8 mouse cellular contexts compared by ENCODE assay signal in the genomic region with DNA sequence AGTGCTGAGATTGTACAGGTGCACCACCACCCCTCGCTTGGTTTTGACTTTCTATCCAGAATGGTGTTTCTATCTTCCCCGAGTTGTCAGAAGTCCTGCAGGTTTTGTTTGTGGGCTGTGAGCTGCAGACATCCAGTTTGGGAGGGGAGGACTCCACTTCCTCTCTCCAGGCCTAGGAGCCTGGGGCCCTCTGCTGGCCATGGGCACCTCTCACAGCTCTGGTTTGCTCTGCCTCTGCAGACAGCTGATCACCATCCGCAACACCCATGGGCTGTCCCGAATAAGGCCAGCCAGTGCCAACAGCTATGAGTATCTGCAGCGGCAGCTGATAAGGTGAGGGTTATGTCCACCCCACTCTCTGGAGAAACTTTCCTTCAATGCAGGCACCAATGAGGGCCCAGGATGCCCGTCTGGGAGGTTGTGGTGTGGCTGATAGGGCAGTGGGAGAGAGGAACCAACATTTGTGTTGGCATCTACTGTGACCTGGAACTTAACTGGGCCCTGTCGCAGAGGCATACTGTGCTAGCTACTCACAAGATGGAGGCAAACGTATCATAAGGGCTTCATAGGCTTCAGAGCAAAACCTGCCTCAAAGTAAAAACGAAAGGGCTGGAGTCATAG. TPM values are rescaled to one million over a fixed set of nuclear protein-coding genes. Genes with fewer than 3 reads are reported as not detected.
DNase-seq lines count a peak whose midpoint lies in the region; ATAC-seq lines count a peak whose summit lies in the region.

No protein-coding gene starts in this region.

- no peak overlapping the region for H3K4me3 ChIP-seq in limb, embryonic 12.5 days (replicated peaks)
- H3K4me3 ChIP-seq in midbrain, embryonic 11.5 days (ENCODE audit: low read depth, low read length): no peak overlapping the region

- peak; percentile 47 for DNase-seq in cerebellum, adult 11-12 months
- DNase-seq in cerebellum, adult 8-10 months: no peak
- DNase-seq in gastrocnemius, postnatal 25 days: peak; percentile 67
- DNase-seq in midbrain, embryonic 11.5 days (ENCODE audit: low spot score, missing footprints): peak; percentile 81
- peak; percentile 59 to 66 for DNase-seq in spleen, adult 18-20 months

- no peaks in the 10 kb centered on the region for H3K9me3 ChIP-seq in limb, embryonic 12.5 days
- H3K9me3 ChIP-seq in midbrain, embryonic 11.5 days (ENCODE audit: control insufficient read depth, low read length): no peaks in the 10 kb centered on the region

- H3K27ac ChIP-seq in limb, embryonic 12.5 days: no peak overlapping the region
- no peak overlapping the region for H3K27ac ChIP-seq in midbrain, embryonic 11.5 days (ENCODE audit: low read depth, low read length)

- H3K36me3 ChIP-seq in limb, embryonic 12.5 days: no peaks in the 10 kb centered on the region
- H3K36me3 ChIP-seq in midbrain, embryonic 11.5 days (ENCODE audit: control insufficient read depth, insufficient read depth, low read length): no peaks in the 10 kb centered on the region

- H3K27me3 ChIP-seq in limb, embryonic 12.5 days: no peaks in the 10 kb centered on the region
- H3K27me3 ChIP-seq in midbrain, embryonic 11.5 days (ENCODE audit: control insufficient read depth, insufficient read depth, low read length): no peaks in the 10 kb centered on the region

- peak; percentile 98 for ATAC-seq in common myeloid progenitor, adult 5-6 weeks (replicated peaks; ENCODE audit: low read depth, poor library complexity, severe bottlenecking)
- peak; percentile 79 for ATAC-seq in inflammation-experienced regulatory T-cells, adult 6 months
- peak; percentile 60; the same call in 1 of the 2 replicates for ATAC-seq in limb, embryonic 12.5 days (ENCODE audit: insufficient number of reproducible peaks, insufficient read depth, low FRiP score, low TSS enrichment, low read depth)
- ATAC-seq in midbrain, embryonic 11.5 days (ENCODE audit: low FRiP score): 0 out of 2 replicates have a peak, but pooled peaks have one; percentile 58

- H3K4me2 ChIP-seq in limb, embryonic 12.5 days: no peak overlapping the region
- H3K4me2 ChIP-seq in midbrain, embryonic 11.5 days: no peak overlapping the region

- no peak overlapping the region for H3K9ac ChIP-seq in limb, embryonic 12.5 days (replicated peaks)
- no peak overlapping the region for H3K9ac ChIP-seq in midbrain, embryonic 11.5 days (ENCODE audit: low read length)

- 56% methylated on average over 9 of the region's 9 CpGs for WGBS in limb, embryonic 12.5 days
- WGBS in midbrain, embryonic 11.5 days: 57% methylated on average over 9 of the region's 9 CpGs

- H3K4me1 ChIP-seq in limb, embryonic 12.5 days (replicated peaks): peaks cover 8% of the 10 kb centered on the region
- H3K4me1 ChIP-seq in midbrain, embryonic 11.5 days (ENCODE audit: control insufficient read depth, insufficient read depth, low read length): no peaks in the 10 kb centered on the region

RNA-seq across cellular contexts. Expression of gene Ubald1, which starts 17.1 kb away (rescaled TPM):
- total RNA-seq in common myeloid progenitor, adult 5-6 weeks (2017): 19.6 and 25.8 TPM in 2 replicates
- 10 to 100 TPM; 26.1 to 27.0 TPM for total RNA-seq in gastrocnemius, postnatal 25 days (2021)
- 10 to 100 TPM; 19.4 to 25.2 (median 20.9) TPM for polyA plus RNA-seq in inflammation-experienced regulatory T-cells, adult 6 months (2017; shearing (Covaris generic))
- polyA plus RNA-seq in limb, embryonic 12.5 days (2016; fragmentation: Nextera tagmentation; extraction: Ambion mirVana): 31.5 and 35.3 TPM in 2 replicates
- 22.1 and 22.2 TPM in 2 replicates for polyA plus RNA-seq in midbrain, embryonic 11.5 days (2014; fragmentation: Nextera tagmentation; extraction: Ambion mirVana)

RNA-seq across cellular contexts. Expression of gene Mgrn1, which starts 23.1 kb away (rescaled TPM):
- 11.2 and 13.5 TPM in 2 replicates for total RNA-seq in common myeloid progenitor, adult 5-6 weeks (2017)
- 10 to 100 TPM; 51.5 to 55.2 TPM for total RNA-seq in gastrocnemius, postnatal 25 days (2021)
- polyA plus RNA-seq in inflammation-experienced regulatory T-cells, adult 6 months (2017; shearing (Covaris generic)): 10 to 100 TPM; 18.0 to 42.4 (median 35.7) TPM
- 87.1 and 87.5 TPM in 2 replicates for polyA plus RNA-seq in limb, embryonic 12.5 days (2016; fragmentation: Nextera tagmentation; extraction: Ambion mirVana)
- polyA plus RNA-seq in midbrain, embryonic 11.5 days (2014; fragmentation: Nextera tagmentation; extraction: Ambion mirVana): 63.8 and 66.9 TPM in 2 replicates

RNA-seq across cellular contexts. Expression of gene 4930562C15Rik, which starts 27.8 kb away (rescaled TPM):
- not detected in 2 replicates for total RNA-seq in common myeloid progenitor, adult 5-6 weeks (2017)
- total RNA-seq in gastrocnemius, postnatal 25 days (2021): not detected
- polyA plus RNA-seq in inflammation-experienced regulatory T-cells, adult 6 months (2017; shearing (Covaris generic)): 1 to 10 TPM in 2 of 3 experiments, under 1 TPM in 1; 0.79 to 2.9 (median 1.3) TPM
- polyA plus RNA-seq in limb, embryonic 12.5 days (2016; fragmentation: Nextera tagmentation; extraction: Ambion mirVana): 0.46 and 0.58 TPM in 2 replicates
- 0.29 TPM in 1 of 2 replicates, not detected in the other for polyA plus RNA-seq in midbrain, embryonic 11.5 days (2014; fragmentation: Nextera tagmentation; extraction: Ambion mirVana)
